Mouse (Mus musculus) spleen, adult 2 months (tissue): ENCODE measurements at regions not wholly inside any gene's neighbourhood (a gene's known extent, or its start where the extent isn't known, plus 50 kb on each side); places are given as distances from the start of the nearest gene placed in this dataset.

Experiments
- CTCF ChIP-seq: fragments of 200-500 bp; IDR thresholded peaks from 2 replicates; pipeline ENCODE4 v1.5.1; 2011; ENCODE audit warnings: mild to moderate bottlenecking, inconsistent platforms; ENCODE audit not compliant: insufficient read depth, insufficient read length, insufficient replicate concordance; ENCODE audit errors: extremely low read depth
- POLR2A ChIP-seq: fragments of 200-500 bp; IDR thresholded peaks from 2 replicates; pipeline ENCODE4 v1.6.1; 2011; ENCODE audit warnings: low read depth, low read length, inconsistent platforms

- TF ChIP-seq CTCF: no peak
- no peak for TF ChIP-seq POLR2A
Measured at GRCm38 (mm10) chr7:73019764-73020354, 355.4 kb upstream of the Rgma start.
